ENCODE assay signal across 8 mouse cellular contexts in the genomic region with DNA sequence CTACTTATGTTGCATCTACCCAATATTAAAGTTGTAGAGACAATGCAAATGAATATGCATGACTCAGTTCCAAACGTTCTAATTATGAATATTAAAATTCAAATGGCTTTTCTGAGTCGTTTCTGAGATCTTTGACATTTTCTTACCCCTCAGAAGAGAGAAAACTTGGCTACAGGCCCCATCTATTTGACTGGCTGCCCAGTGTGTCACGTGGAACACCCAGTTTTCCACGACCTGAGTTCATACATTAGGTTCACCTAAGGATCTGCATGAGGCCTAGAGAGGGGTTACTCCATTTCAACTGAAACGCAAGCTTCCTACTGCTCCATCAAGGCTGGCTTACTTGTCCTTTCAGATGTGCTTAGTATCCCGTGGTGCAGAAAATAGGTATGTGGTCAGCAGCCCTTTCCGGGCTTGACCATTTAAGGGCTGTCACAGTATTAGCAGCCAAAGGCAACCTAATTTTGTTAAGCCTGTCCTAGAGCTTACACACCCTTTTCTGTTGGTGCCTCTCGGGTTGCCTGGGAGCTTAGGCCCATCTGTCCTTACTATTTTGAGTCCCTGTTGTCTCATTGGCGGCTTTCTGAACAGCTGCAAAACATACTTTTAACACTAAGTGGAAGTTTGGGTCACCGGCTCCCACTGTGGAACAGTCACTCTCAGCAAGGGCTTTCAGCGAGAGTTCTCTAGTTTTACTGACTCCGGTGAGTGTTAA. TPM values are rescaled to one million over a fixed set of nuclear protein-coding genes. Genes with fewer than 3 reads are reported as not detected.
A peak's percentile ranks its signal among the peaks of the same experiment; 100 is the strongest.
DNase-seq lines count a peak whose midpoint lies in the region; ATAC-seq and TF ChIP-seq lines count a peak whose summit lies in the region.

Vma21 (plus strand) TSS at position 294 of the 715 bp plus-strand sequence.

- no peaks in the 10 kb centered on the region for H3K36me3 ChIP-seq in ES-Bruce4 (ENCODE audit: control insufficient read depth, insufficient read depth, low read length, poor library complexity, severe bottlenecking)
- H3K36me3 ChIP-seq in embryonic facial prominence, embryonic 13.5 days = no peaks in the 10 kb centered on the region
- no peaks in the 10 kb centered on the region for H3K36me3 ChIP-seq in heart, embryonic 12.5 days
- H3K36me3 ChIP-seq in lung, embryonic 15.5 days = no peaks in the 10 kb centered on the region
- no peaks in the 10 kb centered on the region for H3K36me3 ChIP-seq in small intestine, adult 2 months (ENCODE audit: control insufficient read depth, insufficient read depth, low read length)

- H3K9ac ChIP-seq in ES-Bruce4 (ENCODE audit: low read depth, poor library complexity, severe bottlenecking) = peak within 1 kb of the TSS; percentile 38
- peak within 1 kb of the TSS; percentile 81 for H3K9ac ChIP-seq in embryonic facial prominence, embryonic 13.5 days
- peak within 1 kb of the TSS; percentile 82 for H3K9ac ChIP-seq in heart, embryonic 12.5 days
- peak within 1 kb of the TSS; percentile 75 for H3K9ac ChIP-seq in lung, embryonic 15.5 days

- no peak for ATAC-seq in embryonic facial prominence, embryonic 13.5 days (ENCODE audit: insufficient number of reproducible peaks, insufficient read depth, low FRiP score, low TSS enrichment, low read depth)
- ATAC-seq in heart, embryonic 12.5 days (ENCODE audit: insufficient number of reproducible peaks, low FRiP score) = no peak
- peak; percentile 36; the same call in 1 of the 2 replicates for ATAC-seq in lung, embryonic 15.5 days (ENCODE audit: borderline replicate concordance, extremely low read depth, low FRiP score, low TSS enrichment)
- ATAC-seq in megakaryocyte progenitor cell, adult 5-6 weeks (replicated peaks; ENCODE audit: poor library complexity) = no peak; the same call in 1 of the 2 replicates

- TF ChIP-seq CTCF in ES-Bruce4 (IDR thresholded peaks at IDR 0.05; ENCODE audit: low read depth, low read length) = no peak
- no peak for TF ChIP-seq CTCF in small intestine, adult 2 months (IDR thresholded peaks at IDR 0.05; ENCODE audit: extremely low read depth, insufficient read length, insufficient replicate concordance, low read depth, low read length)

- no peaks in the 10 kb centered on the region for H3K4me1 ChIP-seq in ES-Bruce4 (ENCODE audit: control insufficient read depth, insufficient read depth, low read length)
- H3K4me1 ChIP-seq in embryonic facial prominence, embryonic 13.5 days = no peaks in the 10 kb centered on the region
- H3K4me1 ChIP-seq in heart, embryonic 12.5 days (replicated peaks) = no peaks in the 10 kb centered on the region
- H3K4me1 ChIP-seq in lung, embryonic 15.5 days = no peaks in the 10 kb centered on the region
- H3K4me1 ChIP-seq in small intestine, adult 2 months (ENCODE audit: control insufficient read depth, insufficient read depth, insufficient read length, low read length) = peaks cover 4% of the 10 kb centered on the region; the same call in 1 of the 2 replicates

- H3K27me3 ChIP-seq in ES-Bruce4 (ENCODE audit: control insufficient read depth, insufficient read depth, low read length, poor library complexity, severe bottlenecking) = no peaks in the 10 kb centered on the region
- H3K27me3 ChIP-seq in embryonic facial prominence, embryonic 13.5 days = peaks cover 3% of the 10 kb centered on the region; the same call in 1 of the 2 replicates
- no peaks in the 10 kb centered on the region for H3K27me3 ChIP-seq in heart, embryonic 12.5 days (replicated peaks)
- H3K27me3 ChIP-seq in lung, embryonic 15.5 days = no peaks in the 10 kb centered on the region
- H3K27me3 ChIP-seq in small intestine, adult 2 months (ENCODE audit: control insufficient read depth, insufficient read depth, low read length) = no peaks in the 10 kb centered on the region

- H3K4me3 ChIP-seq in ES-Bruce4 (ENCODE audit: low read depth, low read length) = peak within 1 kb of the TSS; percentile 66
- H3K4me3 ChIP-seq in embryonic facial prominence, embryonic 13.5 days = peak within 1 kb of the TSS; percentile 66
- peak within 1 kb of the TSS; percentile 86 for H3K4me3 ChIP-seq in heart, embryonic 12.5 days
- H3K4me3 ChIP-seq in lung, embryonic 15.5 days = peak within 1 kb of the TSS; percentile 69
- H3K4me3 ChIP-seq in small intestine, adult 2 months (ENCODE audit: low read depth, low read length) = peak within 1 kb of the TSS; percentile 100

- TF ChIP-seq EP300 in ES-Bruce4 (IDR thresholded peaks at IDR 0.05; ENCODE audit: insufficient read depth, low read depth, low read length) = no peak

- H3K4me2 ChIP-seq in embryonic facial prominence, embryonic 13.5 days = peak within 1 kb of the TSS; percentile 57
- H3K4me2 ChIP-seq in heart, embryonic 12.5 days = peak within 1 kb of the TSS; percentile 67
- H3K4me2 ChIP-seq in lung, embryonic 15.5 days = peak within 1 kb of the TSS; percentile 55

- H3K27ac ChIP-seq in ES-Bruce4 (ENCODE audit: insufficient read depth, low read length) = no peak within 1 kb of the TSS
- H3K27ac ChIP-seq in embryonic facial prominence, embryonic 13.5 days = peak within 1 kb of the TSS; percentile 76
- peak within 1 kb of the TSS; percentile 82 for H3K27ac ChIP-seq in heart, embryonic 12.5 days (ENCODE audit: poor library complexity, severe bottlenecking)
- peak within 1 kb of the TSS; percentile 82 for H3K27ac ChIP-seq in lung, embryonic 15.5 days
- H3K27ac ChIP-seq in small intestine, adult 2 months (ENCODE audit: insufficient read depth, low read depth, low read length) = peak within 1 kb of the TSS; percentile 81

- H3K9me3 ChIP-seq in ES-Bruce4 (replicated peaks; ENCODE audit: control insufficient read depth, insufficient read depth, low read length, poor library complexity, severe bottlenecking) = no peaks in the 10 kb centered on the region
- H3K9me3 ChIP-seq in embryonic facial prominence, embryonic 13.5 days = no peaks in the 10 kb centered on the region
- no peaks in the 10 kb centered on the region for H3K9me3 ChIP-seq in heart, embryonic 12.5 days (replicated peaks)
- no peaks in the 10 kb centered on the region for H3K9me3 ChIP-seq in lung, embryonic 15.5 days

- 40% methylated on average over 12 of the region's 12 CpGs for WGBS in embryonic facial prominence, embryonic 13.5 days
- WGBS in heart, embryonic 12.5 days = 36% methylated on average over 12 of the region's 12 CpGs
- 40% methylated on average over 12 of the region's 12 CpGs for WGBS in lung, embryonic 15.5 days
- WGBS in small intestine, adult 2 months = 30% methylated on average over 12 of the region's 12 CpGs

- TF ChIP-seq POLR2A in ES-Bruce4 (IDR thresholded peaks at IDR 0.05; ENCODE audit: insufficient read depth, low read length) = no peak
- no peak for TF ChIP-seq POLR2A in small intestine, adult 2 months (IDR thresholded peaks at IDR 0.05; ENCODE audit: low read depth, low read length)

- DNase-seq in adipocyte (ENCODE audit: low spot score) = peak; percentile 56
- DNase-seq in kidney, postnatal 4 days = peak; percentile 2 to 5

RNA-seq across cellular contexts. Expression of gene Vma21, which starts in this region (rescaled TPM):
- 28.3 and 32.0 TPM in 2 replicates for polyA plus RNA-seq in ES-Bruce4 (2011; ENCODE audit: insufficient read depth, insufficient read length, low read depth, missing spikeins)
- polyA plus RNA-seq in embryonic facial prominence, embryonic 13.5 days (2015; fragmentation: Nextera tagmentation; extraction: Ambion mirVana) = 41.4 and 44.7 TPM in 2 replicates
- polyA plus RNA-seq in heart, embryonic 12.5 days (2016; fragmentation: Nextera tagmentation; extraction: Ambion mirVana) = 52.5 and 54.8 TPM in 2 replicates
- 44.9 and 50.0 TPM in 2 replicates for polyA plus RNA-seq in lung, embryonic 15.5 days (2015; fragmentation: Nextera tagmentation; extraction: Ambion mirVana)
- 0.56 and 0.63 TPM in 2 replicates for polyA plus RNA-seq in small intestine, adult 2 months (2012; rRNA removed)
- total RNA-seq in megakaryocyte progenitor cell, adult 5-6 weeks (2015) = 42.0 and 52.7 TPM in 2 replicates
- 9.1 and 12.1 TPM in 2 replicates for total RNA-seq in megakaryocyte progenitor cell, adult 5-6 weeks (2017)

Comparison
In these comparisons a context has a peak if more than half of its experiments do, and no peak if none do; other contexts are left out.
1. RNA of gene Vma21 (polyA plus RNA-seq): 52.5 to 54.8 TPM in heart, embryonic 12.5 days, 44.9 to 50.0 TPM in lung, embryonic 15.5 days, 41.4 to 44.7 TPM in embryonic facial prominence, embryonic 13.5 days and 28.3 to 32.0 TPM in ES-Bruce4; 0.56 to 0.63 TPM in small intestine, adult 2 months; every median in the first group is over 10 times any median in the second.
2. Peak in every context shown above with its lines, with median percentiles within 50 percentile points of each other: H3K4me3 ChIP-seq, H3K9ac ChIP-seq and H3K4me2 ChIP-seq.